Mouse (Mus musculus): ENCODE data around the gene Spop. TPM values are rescaled to one million over a fixed set of nuclear protein-coding genes. Genes with fewer than 3 reads are reported as not detected.

The Spop gene
- polyA plus RNA-seq, 1 experiment from 2014 or later, result 102 TPM

DNA sequence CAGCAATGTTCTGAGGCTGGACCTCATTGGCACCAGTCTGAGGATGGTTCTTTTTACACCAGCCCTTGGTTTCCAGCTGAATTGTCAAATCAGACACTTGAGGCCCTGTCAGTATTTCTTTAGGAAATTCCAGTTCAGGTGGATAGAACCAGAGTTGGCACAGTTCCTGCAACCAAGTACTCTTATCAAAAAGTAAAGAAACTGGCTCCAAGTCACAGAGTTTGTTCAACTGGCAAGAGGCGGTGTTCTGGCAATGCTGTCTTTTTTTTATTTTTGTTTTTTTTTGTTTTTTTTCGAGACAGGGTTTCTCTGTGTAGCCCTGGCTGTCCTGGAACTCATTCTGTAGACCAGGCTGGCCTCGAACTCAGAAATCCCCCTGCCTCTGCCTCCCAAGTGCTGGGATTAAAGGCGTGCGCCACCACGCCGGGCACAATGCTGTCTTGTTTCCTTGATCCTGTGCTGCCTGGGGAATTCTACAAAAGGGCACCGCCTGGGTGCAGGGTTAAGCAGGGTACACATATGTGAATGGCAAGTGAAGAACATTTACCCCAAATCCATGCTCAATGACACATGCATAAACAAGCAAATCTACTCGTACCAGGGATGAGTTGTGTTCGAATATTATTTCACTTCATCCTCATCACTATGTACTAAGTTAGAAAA, 4.3 kb upstream of the Spop start:
- no peak for ATAC-seq
- in situ Hi-C loops (cut with MboI; ENCODE audit: low pct_unique_long_range_greater_than_20kb), result no loop called here
- H3K27me3 ChIP-seq, result no peaks in the 10 kb centered on the region
- POLR2A ChIA-PET, result interaction anchor here (0.6 kb wide), 1 partner anchor 57 kb away, joined by 4 read pairs; no protein-coding TSS in a partner anchor
- CTCF ChIA-PET, result interaction anchor here (1.1 kb wide), 1 partner anchor 69 kb away, joined by 4 read pairs; no protein-coding TSS in a partner anchor
- TF ChIP-seq CTCF (IDR thresholded peaks at IDR 0.05), result no peak
- no peak for DNase-seq (ENCODE audit: low read depth, low spot score)

DNA sequence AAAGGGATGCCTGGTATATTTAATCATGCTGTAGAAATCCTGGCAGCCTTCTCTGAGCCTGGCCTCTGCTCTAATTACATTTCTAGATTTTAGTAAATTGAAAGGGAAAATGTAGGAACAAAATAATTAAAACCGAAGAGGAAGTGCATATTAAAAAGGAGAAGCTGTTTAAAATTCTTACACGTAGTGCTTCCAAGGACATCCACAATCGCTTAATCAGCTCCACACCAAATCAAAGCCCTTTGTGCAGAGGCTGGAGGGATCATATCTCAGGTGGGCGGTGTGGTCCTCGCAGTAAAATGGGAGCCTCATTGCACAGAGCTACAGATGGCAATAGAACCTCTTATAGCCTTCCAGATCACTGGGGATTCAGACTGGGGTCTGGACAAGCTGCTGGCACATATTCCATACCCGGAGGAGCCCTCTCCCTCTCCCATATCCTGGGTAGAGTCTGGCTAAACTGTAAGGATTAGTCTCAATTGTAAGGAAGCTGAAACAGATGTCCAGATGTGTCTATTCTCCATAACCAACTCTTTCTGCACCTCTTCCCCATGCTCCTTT, 2.3 kb upstream of the Spop start:
- H3K27me3 ChIP-seq, result no peaks in the 10 kb centered on the region
- POLR2A ChIA-PET, result no interaction called here
- CTCF ChIA-PET, result interaction anchor here (2.1 kb wide), 1 partner anchor 14 kb away, joined by 5 read pairs; no protein-coding TSS in a partner anchor
- TF ChIP-seq CTCF (IDR thresholded peaks at IDR 0.05), result no peak
- no peak for DNase-seq (ENCODE audit: low read depth, low spot score)
- in situ Hi-C loops (cut with MboI; ENCODE audit: low pct_unique_long_range_greater_than_20kb), result no loop called here
- ATAC-seq, result no peak

DNA sequence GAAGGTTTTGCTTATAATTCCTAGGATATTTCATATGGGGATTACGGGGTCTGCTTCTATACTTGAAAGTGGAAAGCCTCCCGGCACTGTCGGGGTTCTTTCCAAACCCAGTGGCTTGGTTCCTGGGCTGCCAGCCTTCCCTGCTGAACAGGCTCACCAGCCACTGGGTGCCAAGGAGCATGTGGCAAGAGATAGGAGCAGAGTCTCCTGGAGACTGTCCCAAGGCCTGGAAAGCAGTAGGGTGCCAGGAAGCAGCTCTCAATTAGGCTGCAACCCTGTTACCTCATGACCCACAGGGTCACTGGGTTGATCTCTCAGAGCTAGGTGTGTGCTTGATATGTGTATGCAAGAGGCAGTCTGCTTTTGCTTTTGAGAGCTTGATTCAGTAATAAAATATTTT, 1.3 kb upstream of the Spop start:
- in situ Hi-C loops (cut with MboI; ENCODE audit: low pct_unique_long_range_greater_than_20kb), result no loop called here
- ChIA-PET CTCF (interaction anchor here (1.2 to 1.4 kb wide), 2 partner anchors 18 to 20 kb away, joined by 3 to 4 read pairs; no protein-coding TSS in a partner anchor), POLR2A (interaction anchor here (0.6 to 1.0 kb wide), 2 partner anchors 18 to 50 kb away, joined by 3 read pairs; no protein-coding TSS in a partner anchor)
- ATAC-seq (no peak), DNase-seq (ENCODE audit: low read depth, low spot score) (no peak)
- no peak for TF ChIP-seq CTCF (IDR thresholded peaks at IDR 0.05)
- H3K27me3 ChIP-seq, result no peaks in the 10 kb centered on the region

DNA sequence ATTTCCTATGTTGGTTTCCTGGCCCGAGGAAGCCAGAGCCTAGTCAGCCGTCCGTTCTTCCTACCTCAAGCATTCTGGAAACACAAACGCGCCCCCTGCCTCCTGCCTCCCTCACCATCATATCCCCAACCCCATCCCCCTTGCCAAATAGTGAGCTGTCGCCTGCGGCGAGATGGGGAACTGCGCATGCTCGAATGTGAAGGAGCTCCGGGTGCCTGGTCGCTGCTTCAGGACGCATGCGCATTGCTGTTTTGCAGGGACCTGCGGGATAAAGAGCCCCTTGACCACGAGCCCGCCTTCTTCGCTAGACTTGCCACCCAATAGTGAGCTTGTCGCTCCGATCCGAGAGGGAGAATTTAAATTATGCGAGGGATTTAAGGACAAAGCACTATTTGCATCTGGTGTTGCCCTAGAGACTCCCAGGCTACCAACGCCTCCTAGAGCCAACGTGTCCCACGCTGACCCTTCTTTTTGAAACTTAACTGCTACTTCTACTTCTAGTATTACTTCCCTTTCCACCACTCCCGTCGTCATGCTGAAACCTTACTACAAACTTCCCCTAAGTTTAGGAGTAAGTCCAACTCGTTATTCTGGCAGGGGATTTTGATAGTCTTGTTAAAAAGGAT, 769 bp downstream of the Spop start:
- TF ChIP-seq CTCF (IDR thresholded peaks at IDR 0.05), result no peak
- CTCF ChIA-PET, result interaction anchor here (0.7 to 1.7 kb wide), 6 partner anchors 9 to 106 kb away, joined by 3 read pairs; no protein-coding TSS in a partner anchor
- ATAC-seq (peak; percentile 69), DNase-seq (ENCODE audit: low read depth, low spot score) (peak; percentile 84)
- POLR2A ChIA-PET, result interaction anchor here (0.6 to 1.7 kb wide), 2 partner anchors 16 to 35 kb away, joined by 3 to 7 read pairs; no protein-coding TSS in a partner anchor
- H3K27me3 ChIP-seq, result no peaks in the 10 kb centered on the region
- in situ Hi-C loops (cut with MboI; ENCODE audit: low pct_unique_long_range_greater_than_20kb), result no loop called here

GRCm38 (mm10) chr11:95415931-95416330, 2.1 kb downstream of the Spop start:
- no peak for TF ChIP-seq CTCF (IDR thresholded peaks at IDR 0.05)
- no peaks in the 10 kb centered on the region for H3K27me3 ChIP-seq
- in situ Hi-C loops (cut with MboI; ENCODE audit: low pct_unique_long_range_greater_than_20kb), result no loop called here
- POLR2A ChIA-PET, result interaction anchor here (0.7 to 1.7 kb wide), 2 partner anchors 15 to 67 kb away, joined by 7 to 11 read pairs; no protein-coding TSS in a partner anchor
- ATAC-seq (no peak), DNase-seq (ENCODE audit: low read depth, low spot score) (no peak)
- CTCF ChIA-PET, result interaction anchor here (0.7 to 2.2 kb wide), 7 partner anchors 16 to 104 kb away, joined by 3 to 6 read pairs (median 3); no protein-coding TSS in a partner anchor

- no peak for TF ChIP-seq CTCF (IDR thresholded peaks at IDR 0.05)
- ATAC-seq (no peak), DNase-seq (ENCODE audit: low read depth, low spot score) (no peak)
- POLR2A ChIA-PET, result no interaction called here
- no peaks in the 10 kb centered on the region for H3K27me3 ChIP-seq
- CTCF ChIA-PET, result interaction anchor here (1.1 to 2.2 kb wide), 2 partner anchors 13 to 14 kb away, joined by 3 to 6 read pairs; no protein-coding TSS in a partner anchor
- in situ Hi-C loops (cut with MboI; ENCODE audit: low pct_unique_long_range_greater_than_20kb), result no loop called here
Measured at GRCm38 (mm10) chr11:95417341-95417740, 3.5 kb downstream of the Spop start.

GRCm38 (mm10) chr11:95420880-95421435, 7.1 kb downstream of the Spop start:
- no peak for DNase-seq (ENCODE audit: low read depth, low spot score)
- ATAC-seq, result no peak
- in situ Hi-C loops (cut with MboI; ENCODE audit: low pct_unique_long_range_greater_than_20kb), result no loop called here
- ChIA-PET POLR2A (no interaction called here), CTCF (interaction anchor here (0.6 kb wide), 1 partner anchor 103 kb away, joined by 3 read pairs; no protein-coding TSS in a partner anchor)
- H3K27me3 ChIP-seq, result no peaks in the 10 kb centered on the region
- TF ChIP-seq CTCF (IDR thresholded peaks at IDR 0.05), result no peak

GRCm38 (mm10) chr11:95423505-95423904, 9.6 kb downstream of the Spop start:
- in situ Hi-C loops (cut with MboI; ENCODE audit: low pct_unique_long_range_greater_than_20kb), result no loop called here
- no peak for ATAC-seq

GRCm38 (mm10) chr11:95431344-95431743, 17.5 kb downstream of the Spop start:
- ChIA-PET CTCF (interaction anchor here (0.9 to 2.0 kb wide), 9 partner anchors 15 to 89 kb away, joined by 3 to 6 read pairs (median 4); partner anchors contain the start of gene Spop), POLR2A (interaction anchor here (1.4 kb wide), 1 partner anchor 16 kb away, joined by 7 read pairs; no protein-coding TSS in a partner anchor)
- no peak for DNase-seq (ENCODE audit: low read depth, low spot score)
- no peak for TF ChIP-seq CTCF (IDR thresholded peaks at IDR 0.05)
- in situ Hi-C loops (cut with MboI; ENCODE audit: low pct_unique_long_range_greater_than_20kb), result loop anchor here (5.0 kb wide), 1 partner anchor 34 kb away; no protein-coding TSS in a partner anchor
- no peaks in the 10 kb centered on the region for H3K27me3 ChIP-seq
- no peak for ATAC-seq

More at GRCm38 (mm10) chr11:95423505-95423904, 9.6 kb downstream of the Spop start:
- DNase-seq (ENCODE audit: low read depth, low spot score), result no peak
- ChIA-PET POLR2A (no interaction called here), CTCF (interaction anchor here (0.8 to 1.4 kb wide), 4 partner anchors 9 to 24 kb away, joined by 3 to 4 read pairs (median 3); no protein-coding TSS in a partner anchor)
- no peaks in the 10 kb centered on the region for H3K27me3 ChIP-seq
- peak; percentile 56 for TF ChIP-seq CTCF (IDR thresholded peaks at IDR 0.05)

GRCm38 (mm10) chr11:95432194-95432593, 18.3 kb downstream of the Spop start:
- DNase-seq (ENCODE audit: low read depth, low spot score) (no peak), ATAC-seq (no peak)
- ChIA-PET POLR2A (no interaction called here), CTCF (interaction anchor here (0.9 to 2.0 kb wide), 8 partner anchors 14 to 77 kb away, joined by 3 to 6 read pairs (median 4); partner anchors contain the start of gene Spop)
- in situ Hi-C loops (cut with MboI; ENCODE audit: low pct_unique_long_range_greater_than_20kb), result loop anchor here (5.0 kb wide), 1 partner anchor 35 kb away; no protein-coding TSS in a partner anchor
- peak; percentile 76 for TF ChIP-seq CTCF (IDR thresholded peaks at IDR 0.05)
- no peaks in the 10 kb centered on the region for H3K27me3 ChIP-seq

Data from Patski (cell line).